Mouse (Mus musculus) liver, embryonic 16.5 days (tissue): Measurements from ENCODE around the gene Cyp26b1. TPM values are rescaled to one million over a fixed set of nuclear protein-coding genes. Genes with fewer than 3 reads are reported as not detected.

Experiments used
- ATAC-seq: fragments of 200-750 bp; cut with Nextera tagmentation; 2 replicates; pipeline ENCODE4 v1.8.0; 2017; ENCODE audit warnings: low read depth, mild to moderate bottlenecking, moderate number of reproducible peaks, moderate library complexity
- H3K27ac ChIP-seq: fragments of 300-500 bp; sonication (generic); 2 replicates; pipeline ENCODE4 v1.5.1; 2014; ENCODE audit warnings: mild to moderate bottlenecking, low read length
- H3K27me3 ChIP-seq: fragments of 300-500 bp; sonication (generic); 2 replicates; pipeline ENCODE4 v1.6.1; 2014; ENCODE audit warnings: low read depth, low read length, mixed read lengths; ENCODE audit not compliant: control insufficient read depth, insufficient read depth
- H3K36me3 ChIP-seq: fragments of 300-500 bp; sonication (generic); 2 replicates; pipeline ENCODE4 v1.6.1; 2014; ENCODE audit warnings: mild to moderate bottlenecking; ENCODE audit not compliant: control insufficient read depth, insufficient read depth
- H3K4me1 ChIP-seq: fragments of 300-500 bp; sonication (generic); 2 replicates; pipeline ENCODE4 v1.6.1; 2014; ENCODE audit warnings: low read depth, low read length, mixed read lengths; ENCODE audit not compliant: control insufficient read depth
- H3K4me2 ChIP-seq: fragments of 300-500 bp; sonication (generic); 2 replicates; pipeline ENCODE4 v1.6.1; 2014; ENCODE audit warnings: low read depth, low read length, mixed read lengths
- H3K4me3 ChIP-seq: fragments of 300-500 bp; sonication (generic); 2 replicates; pipeline ENCODE4 v1.5.1; 2014; ENCODE audit warnings: low read depth, mild to moderate bottlenecking, low read length
- H3K9ac ChIP-seq: fragments of 300-500 bp; sonication (generic); 2 replicates; pipeline ENCODE4 v1.6.1; 2014; ENCODE audit warnings: low read depth, low read length
- H3K9me3 ChIP-seq: fragments of 300-500 bp; sonication (generic); replicated peaks from 2 replicates; pipeline ENCODE4 v1.6.1; 2016; ENCODE audit warnings: low read length; ENCODE audit not compliant: control insufficient read depth
- WGBS: fragments of 180-500 bp; shearing (Covaris S2); extraction: QIAGEN DNeasy Blood & Tissue Kit; methylation state at CpG from one replicate; pipeline ENCODE4 v1.1.7; 2014; ENCODE audit not compliant: insufficient replicate concordance; 5-methylcytosine and 5-hydroxymethylcytosine counted together
- polyA plus RNA-seq: library from polyadenylated mRNA; unstranded; fragments of >200 nt; fragmentation: Nextera tagmentation; extraction: Ambion mirVana; gene quantifications from 2 replicates; pipeline ENCODE4 v1.2.1, GENCODE M21; 2015

Gene Cyp26b1
- polyA plus RNA-seq, 1 experiment from 2014 or later = 0.17 TPM

DNA sequence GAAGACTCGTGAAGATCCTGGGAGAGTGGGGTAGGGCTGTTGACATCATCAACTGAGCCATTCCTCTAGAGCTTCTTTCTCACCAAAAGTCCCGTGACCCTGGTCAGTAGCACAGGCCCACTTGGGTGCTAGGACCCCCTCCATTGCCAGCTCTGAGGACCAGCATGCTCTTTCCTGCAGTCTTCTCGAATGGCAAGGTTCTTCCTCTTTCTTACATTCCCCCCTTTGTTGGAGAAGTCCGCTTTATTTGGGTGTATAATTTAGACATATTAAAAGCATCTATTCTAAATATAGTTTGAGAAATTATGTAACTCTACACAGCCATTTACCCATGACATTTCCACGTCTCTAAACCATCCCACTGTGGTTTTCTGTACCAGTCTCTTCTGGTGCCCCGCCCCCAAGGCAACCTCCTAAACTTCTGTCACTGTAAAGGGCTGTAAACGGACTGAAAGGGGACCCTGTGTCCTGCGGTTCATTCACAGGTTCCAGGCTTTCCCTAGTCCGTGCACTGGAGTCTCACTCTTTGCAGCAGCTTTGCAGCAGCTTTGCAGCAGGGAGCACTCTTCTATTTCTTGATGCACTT, 43.8 kb downstream of the Cyp26b1 start:
- no peak overlapping the region for H3K4me3 ChIP-seq
- H3K9ac ChIP-seq = no peak overlapping the region
- WGBS = 29% methylated on average over 9 of the region's 9 CpGs
- H3K4me1 ChIP-seq = no peaks in the 10 kb centered on the region
- no peaks in the 10 kb centered on the region for H3K27me3 ChIP-seq
- ATAC-seq = no peak
- H3K4me2 ChIP-seq = no peak overlapping the region
- no peaks in the 10 kb centered on the region for H3K36me3 ChIP-seq
- no peak overlapping the region for H3K27ac ChIP-seq
- H3K9me3 ChIP-seq = no peaks in the 10 kb centered on the region

DNA sequence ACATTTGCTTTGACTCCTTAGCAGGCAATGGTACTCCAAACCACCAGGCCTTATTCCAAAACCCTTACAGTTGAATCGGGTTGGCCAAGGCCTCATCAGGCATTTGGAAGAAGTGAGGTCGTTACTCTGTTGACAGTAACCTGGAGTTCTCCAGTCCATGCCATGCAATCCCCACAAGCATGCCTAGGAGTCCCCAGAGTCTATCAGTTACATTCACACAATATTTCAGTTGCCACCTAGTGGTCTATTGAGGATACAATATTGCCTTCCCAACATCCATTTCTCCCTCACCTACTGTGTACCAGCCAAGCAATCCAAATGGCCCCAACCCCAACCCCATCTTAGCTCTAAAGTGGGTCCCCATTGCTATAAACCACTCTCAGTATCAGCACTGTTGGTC, 48.3 kb downstream of the Cyp26b1 start:
- Histone ChIP-seq H3K27me3 (no peaks in the 10 kb centered on the region), H3K4me3 (no peak overlapping the region), H3K4me1 (no peaks in the 10 kb centered on the region), H3K36me3 (no peaks in the 10 kb centered on the region), H3K4me2 (no peak overlapping the region), H3K27ac (no peak overlapping the region), H3K9ac (no peak overlapping the region), H3K9me3 (no peaks in the 10 kb centered on the region)
- no peak for ATAC-seq
- WGBS = 32% methylated on average over 2 of the region's 2 CpGs

DNA sequence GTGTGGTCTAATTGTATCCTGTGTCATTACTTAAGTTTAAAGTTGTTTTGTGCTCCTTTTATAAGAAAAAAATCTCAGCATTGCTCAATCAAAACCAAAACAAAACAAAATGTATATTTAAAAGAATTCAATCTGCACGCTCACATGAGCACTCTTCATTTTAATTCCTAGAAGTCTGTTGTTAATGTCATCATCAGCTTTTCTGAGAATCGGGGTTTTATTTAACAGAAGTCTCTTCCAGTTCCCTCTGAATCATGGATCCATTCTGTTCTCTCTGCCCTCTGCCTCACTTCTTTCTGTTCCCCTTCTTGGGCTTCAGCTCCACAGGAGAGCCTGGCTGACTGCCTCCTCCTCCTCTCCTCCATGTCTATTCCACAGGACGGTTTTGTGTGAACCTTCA, 49.3 kb downstream of the Cyp26b1 start:
- no peaks in the 10 kb centered on the region for H3K27me3 ChIP-seq
- no peaks in the 10 kb centered on the region for H3K9me3 ChIP-seq
- no peaks in the 10 kb centered on the region for H3K36me3 ChIP-seq
- no peaks in the 10 kb centered on the region for H3K4me1 ChIP-seq
- no peak overlapping the region for H3K4me2 ChIP-seq
- ATAC-seq = no peak
- no peak overlapping the region for H3K9ac ChIP-seq
- no peak overlapping the region for H3K4me3 ChIP-seq
- WGBS = 56% methylated on average over 3 of the region's 3 CpGs
- H3K27ac ChIP-seq = no peak overlapping the region

DNA sequence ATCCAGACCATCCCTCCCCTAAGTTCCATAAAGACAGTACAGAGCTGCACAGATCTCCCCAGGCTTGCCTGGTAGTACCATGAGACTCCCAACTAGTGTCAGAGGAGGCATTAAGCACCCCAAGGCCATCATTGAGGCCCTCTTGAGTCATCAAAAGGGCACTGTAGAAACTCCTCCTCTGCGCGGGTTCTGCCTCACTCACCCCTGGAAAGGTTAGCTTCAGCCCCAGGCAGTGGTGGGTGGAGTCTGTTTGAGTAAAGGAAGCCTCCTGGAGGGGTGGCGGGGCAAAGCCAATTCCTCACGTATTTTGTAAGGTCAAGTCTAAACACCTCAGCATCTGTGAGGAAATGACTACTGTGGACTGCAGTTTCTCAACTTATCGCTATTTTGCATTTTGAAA, 50.2 kb downstream of the Cyp26b1 start:
- no peaks in the 10 kb centered on the region for H3K9me3 ChIP-seq
- no peak overlapping the region for H3K27ac ChIP-seq
- H3K4me3 ChIP-seq = no peak overlapping the region
- no peak overlapping the region for H3K4me2 ChIP-seq
- H3K9ac ChIP-seq = no peak overlapping the region
- 38% methylated on average over 5 of the region's 5 CpGs for WGBS
- no peaks in the 10 kb centered on the region for H3K36me3 ChIP-seq
- no peak for ATAC-seq
- no peaks in the 10 kb centered on the region for H3K27me3 ChIP-seq
- H3K4me1 ChIP-seq = no peaks in the 10 kb centered on the region

DNA sequence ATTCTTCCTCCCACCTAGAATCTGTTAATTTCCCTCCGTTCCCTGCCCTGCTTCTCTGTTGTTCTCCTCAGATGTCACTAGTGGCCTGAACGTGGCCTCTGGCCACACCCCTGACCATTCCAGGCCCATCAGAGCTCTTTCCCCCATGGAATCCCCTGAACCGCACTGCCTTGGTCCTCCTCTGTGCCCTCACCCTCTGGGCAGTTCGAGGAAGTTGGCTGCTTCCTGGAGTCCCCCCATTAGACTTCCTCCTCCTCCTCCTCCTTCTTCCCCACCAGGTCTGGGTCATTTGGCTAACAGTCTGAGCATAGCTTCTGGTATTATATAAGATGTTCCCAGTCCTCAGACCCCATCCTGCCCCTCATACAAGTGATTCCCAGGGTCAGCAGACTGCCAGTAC, 53.8 kb downstream of the Cyp26b1 start:
- ATAC-seq = no peak
- no peaks in the 10 kb centered on the region for H3K9me3 ChIP-seq
- H3K27ac ChIP-seq = no peak overlapping the region

DNA sequence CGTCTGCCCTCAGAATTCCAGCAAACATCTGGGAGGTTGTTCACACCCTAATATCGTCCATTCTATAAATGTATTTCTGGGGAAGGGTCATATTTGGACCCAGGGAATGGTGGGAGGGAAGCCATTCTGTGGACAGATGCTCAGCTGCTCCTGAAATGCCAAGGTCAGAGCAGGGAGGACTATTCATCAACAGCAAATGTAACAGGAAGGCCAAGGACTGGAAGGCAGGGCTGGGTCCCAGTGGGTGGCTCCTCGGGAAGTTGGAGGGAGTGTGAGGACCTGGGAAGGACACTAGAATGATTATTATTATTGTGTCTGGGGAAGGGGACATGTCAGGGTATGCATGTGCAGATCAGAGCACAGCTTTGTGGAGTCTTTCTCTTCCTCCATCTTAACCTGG, 55.0 kb downstream of the Cyp26b1 start:
- WGBS = 39% methylated on average over 3 of the region's 3 CpGs

More for the DNA sequence above, 53.8 kb downstream of the Cyp26b1 start:
- no peaks in the 10 kb centered on the region for H3K36me3 ChIP-seq
- H3K4me3 ChIP-seq = no peak overlapping the region
- H3K9ac ChIP-seq = no peak overlapping the region
- H3K4me1 ChIP-seq = no peaks in the 10 kb centered on the region
- no peak overlapping the region for H3K4me2 ChIP-seq
- 23% methylated on average over 4 of the region's 4 CpGs for WGBS
- no peaks in the 10 kb centered on the region for H3K27me3 ChIP-seq

DNA sequence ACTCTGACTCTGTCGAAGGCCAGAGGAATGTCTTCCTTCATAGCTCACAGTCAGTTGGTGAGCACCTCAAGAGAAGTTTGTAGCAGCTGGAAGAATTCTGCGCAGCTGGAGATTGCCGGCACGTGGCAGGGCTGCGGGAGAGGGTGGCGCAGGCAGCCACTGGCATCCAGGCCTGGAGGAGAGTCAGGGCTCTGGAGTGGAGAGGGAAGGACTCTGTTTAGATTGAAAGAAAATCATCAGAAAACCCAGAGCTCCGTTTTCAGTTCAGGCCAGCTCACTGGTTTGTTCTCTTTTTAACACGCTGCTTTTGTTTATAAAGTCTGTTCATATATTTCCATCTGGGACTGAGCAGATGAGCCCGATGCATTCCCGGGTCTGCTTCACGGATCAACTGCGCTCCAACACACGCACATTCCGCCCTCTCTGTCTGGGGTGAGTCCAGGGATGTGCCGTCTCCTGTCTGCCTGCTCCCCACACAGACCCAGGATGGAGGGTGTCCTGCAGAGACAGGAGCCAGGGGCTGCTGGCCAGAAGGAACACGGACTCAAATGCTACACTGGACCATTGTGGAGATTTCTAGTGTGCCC, 56.0 kb downstream of the Cyp26b1 start:
- ATAC-seq = no peak
- Histone ChIP-seq H3K4me2 (no peak overlapping the region), H3K27me3 (no peaks in the 10 kb centered on the region), H3K9me3 (no peaks in the 10 kb centered on the region), H3K9ac (no peak overlapping the region), H3K4me1 (no peaks in the 10 kb centered on the region), H3K4me3 (no peak overlapping the region), H3K27ac (no peak overlapping the region), H3K36me3 (no peaks in the 10 kb centered on the region)
- 69% methylated on average over 16 of the region's 16 CpGs for WGBS

More for the DNA sequence above, 55.0 kb downstream of the Cyp26b1 start:
- Histone ChIP-seq H3K4me1 (no peaks in the 10 kb centered on the region), H3K9me3 (no peaks in the 10 kb centered on the region), H3K27me3 (no peaks in the 10 kb centered on the region), H3K9ac (no peak overlapping the region), H3K27ac (no peak overlapping the region), H3K4me2 (no peak overlapping the region), H3K36me3 (no peaks in the 10 kb centered on the region), H3K4me3 (no peak overlapping the region)
- ATAC-seq = no peak

DNA sequence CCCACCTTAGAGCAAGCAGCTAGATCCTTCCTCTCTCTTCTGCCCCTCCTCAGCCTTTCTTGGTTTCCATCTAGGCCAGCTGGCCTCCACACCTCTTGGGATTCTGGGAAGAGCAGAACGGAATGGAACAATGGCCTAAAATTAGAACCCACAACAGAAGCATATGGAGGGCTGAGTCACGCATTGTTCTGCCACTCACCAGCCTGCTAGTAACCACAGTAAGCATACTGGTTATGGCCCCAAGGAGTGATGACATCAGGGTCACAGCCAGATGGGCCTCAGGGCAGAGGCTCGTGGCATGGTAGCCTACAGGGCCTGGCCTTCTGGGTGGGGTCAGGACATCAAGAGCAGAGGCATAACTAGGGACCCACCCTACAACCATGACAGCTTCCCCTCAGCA, 58.8 kb downstream of the Cyp26b1 start:
- WGBS = 47% methylated on average over 3 of the region's 3 CpGs
- ATAC-seq = no peak
- no peak overlapping the region for H3K27ac ChIP-seq
- no peak overlapping the region for H3K9ac ChIP-seq
- H3K9me3 ChIP-seq = no peaks in the 10 kb centered on the region
- no peak overlapping the region for H3K4me3 ChIP-seq
- no peaks in the 10 kb centered on the region for H3K36me3 ChIP-seq
- H3K4me2 ChIP-seq = no peak overlapping the region
- no peaks in the 10 kb centered on the region for H3K27me3 ChIP-seq
- no peaks in the 10 kb centered on the region for H3K4me1 ChIP-seq

DNA sequence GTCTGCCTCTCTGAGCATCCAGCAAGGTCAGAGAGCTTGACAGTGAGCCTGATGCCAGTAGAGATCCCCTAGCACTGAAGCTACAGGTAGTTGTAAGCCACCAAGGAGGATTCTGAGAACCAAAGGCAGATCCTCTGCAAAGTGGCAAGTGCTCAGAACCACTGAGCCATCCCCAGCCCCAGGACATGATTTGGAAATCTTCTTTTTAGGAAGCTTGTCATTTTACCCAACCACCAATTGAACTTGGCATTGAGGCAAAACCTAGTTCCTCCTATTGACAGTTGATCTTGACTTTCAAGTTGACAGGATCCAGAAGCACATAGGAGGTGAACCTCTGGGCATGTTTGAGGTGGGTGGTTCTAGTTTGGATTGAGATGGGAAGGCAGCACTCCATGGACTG, 63.8 kb downstream of the Cyp26b1 start:
- Histone ChIP-seq H3K27me3 (no peaks in the 10 kb centered on the region), H3K9me3 (no peaks in the 10 kb centered on the region), H3K36me3 (no peaks in the 10 kb centered on the region), H3K27ac (no peak overlapping the region), H3K9ac (no peak overlapping the region), H3K4me2 (no peak overlapping the region), H3K4me3 (no peak overlapping the region), H3K4me1 (no peaks in the 10 kb centered on the region)
- ATAC-seq = no peak
